Mouse (Mus musculus) right cerebral cortex, postnatal 14 days (tissue): ENCODE data around the gene Pnn.

ENCODE experiments used
- DNase-seq: peaks from one replicate; pipeline ENCODE4 v3.0.0; 2022

The Pnn gene

GRCm38 (mm10) chr12:59076996-59077395 lies 10.3 kb downstream of the Pnn start:
- DNase-seq, result no peak

GRCm38 (mm10) chr12:59077883-59078282 lies 11.2 kb downstream of the Pnn start:
- DNase-seq, result no peak

GRCm38 (mm10) chr12:59080461-59080860 lies 13.8 kb downstream of the Pnn start:
- DNase-seq, result no peak

GRCm38 (mm10) chr12:59084446-59084845 lies 17.8 kb downstream of the Pnn start:
- DNase-seq, result no peak

GRCm38 (mm10) chr12:59086171-59086570 lies 19.5 kb downstream of the Pnn start:
- no peak for DNase-seq

GRCm38 (mm10) chr12:59093543-59093942 lies 26.9 kb downstream of the Pnn start:
- DNase-seq, result no peak

GRCm38 (mm10) chr12:59095104-59096025 lies 28.7 kb downstream of the Pnn start, which contains the start of gene Mia2:
Gene Mia2 (plus strand): TSS chr12:59095799.
- DNase-seq, result no peak

- no peak for DNase-seq
These were observed 38.1 kb downstream of the Pnn start for GRCm38 (mm10) chr12:59104771-59105170.

- no peak for DNase-seq
These were observed 39.2 kb downstream of the Pnn start for GRCm38 (mm10) chr12:59105914-59106313.

GRCm38 (mm10) chr12:59106491-59106890 lies 39.8 kb downstream of the Pnn start:
- no peak for DNase-seq

GRCm38 (mm10) chr12:59107926-59108325 lies 41.2 kb downstream of the Pnn start:
- no peak for DNase-seq

- DNase-seq, result no peak
These were observed 50.5 kb downstream of the Pnn start for GRCm38 (mm10) chr12:59117184-59117583.
